Comparison of ENCODE assay signal across 8 mouse cellular contexts in genomic region chrX:101273410-101273809, GRCm38 (mm10). TPM values are rescaled to one million over a fixed set of nuclear protein-coding genes. Genes with fewer than 3 reads are reported as not detected.
DNase-seq lines count a peak whose midpoint lies in the region; ATAC-seq and TF ChIP-seq lines count a peak whose summit lies in the region.

No protein-coding gene starts in this region.

- TF ChIP-seq CTCF in midbrain, postnatal 0 days (IDR thresholded peaks at IDR 0.05): no peak

- peak overlapping the region; percentile 64 for H3K9ac ChIP-seq in heart, embryonic 15.5 days
- peak overlapping the region; percentile 71 for H3K9ac ChIP-seq in hindbrain, embryonic 14.5 days
- H3K9ac ChIP-seq in midbrain, postnatal 0 days (replicated peaks; ENCODE audit: low read length, poor library complexity, severe bottlenecking): 0 out of 2 replicates have a peak overlapping the region, but pooled peaks have one; percentile 54

- 0 out of 2 replicates have a peak, but pooled peaks cover 4% of the 10 kb centered on the region for H3K4me1 ChIP-seq in heart, embryonic 15.5 days (replicated peaks)
- no peaks in the 10 kb centered on the region for H3K4me1 ChIP-seq in hindbrain, embryonic 14.5 days (replicated peaks; ENCODE audit: control insufficient read depth, insufficient read depth, low read length)
- H3K4me1 ChIP-seq in midbrain, postnatal 0 days (ENCODE audit: insufficient read depth, low read length): no peaks in the 10 kb centered on the region

- peak overlapping the region; percentile 59 for H3K4me2 ChIP-seq in heart, embryonic 15.5 days
- H3K4me2 ChIP-seq in hindbrain, embryonic 14.5 days (replicated peaks): peak overlapping the region; percentile 55
- peak overlapping the region; percentile 50 for H3K4me2 ChIP-seq in midbrain, postnatal 0 days (ENCODE audit: low read depth, low read length, poor library complexity, severe bottlenecking)

- H3K9me3 ChIP-seq in heart, embryonic 15.5 days (replicated peaks): no peaks in the 10 kb centered on the region
- H3K9me3 ChIP-seq in hindbrain, embryonic 14.5 days (ENCODE audit: control insufficient read depth, low read length): no peaks in the 10 kb centered on the region
- H3K9me3 ChIP-seq in midbrain, postnatal 0 days (ENCODE audit: low read length): no peaks in the 10 kb centered on the region

- peak overlapping the region; percentile 47; the same call in 1 of the 2 replicates for H3K27ac ChIP-seq in heart, embryonic 15.5 days
- 0 out of 2 replicates have a peak overlapping the region, but pooled peaks have one; percentile 79 for H3K27ac ChIP-seq in hindbrain, embryonic 14.5 days
- H3K27ac ChIP-seq in midbrain, postnatal 0 days (ENCODE audit: low read depth, low read length): peak overlapping the region; percentile 68; the same call in 1 of the 2 replicates

- ATAC-seq in heart, embryonic 15.5 days (replicated peaks; ENCODE audit: insufficient number of reproducible peaks, insufficient read depth, low FRiP score, low read depth): no peak
- no peak for ATAC-seq in hindbrain, embryonic 14.5 days (ENCODE audit: low FRiP score)
- ATAC-seq in midbrain, postnatal 0 days (ENCODE audit: low FRiP score): peak; percentile 11; the same call in 1 of the 2 replicates

- H3K27me3 ChIP-seq in heart, embryonic 15.5 days: no peaks in the 10 kb centered on the region
- H3K27me3 ChIP-seq in hindbrain, embryonic 14.5 days (ENCODE audit: control insufficient read depth, insufficient read depth, low read length): no peaks in the 10 kb centered on the region
- H3K27me3 ChIP-seq in midbrain, postnatal 0 days (ENCODE audit: insufficient read depth, low read length): no peaks in the 10 kb centered on the region

- DNase-seq in heart, adult 9 months (ENCODE audit: low spot score in 2 of 2): no peak
- DNase-seq in R1 (ENCODE audit: low read depth, low spot score): peak; percentile 68
- no peak for DNase-seq in hindbrain, embryonic 14.5 days (ENCODE audit: low spot score)
- no peak for DNase-seq in midbrain, postnatal 0 days (ENCODE audit: low spot score)
- DNase-seq in natural killer cell, adult 2 months (ENCODE audit: low spot score in 2 of 2): no peak
- DNase-seq in ovary, postnatal 14 days (ENCODE audit: low spot score): no peak
- DNase-seq in urinary bladder, adult 18-20 months (ENCODE audit: low spot score in 2 of 2): no peak

- WGBS in heart, embryonic 15.5 days: 29% methylated on average over 6 of the region's 6 CpGs
- 21% methylated on average over 6 of the region's 6 CpGs for WGBS in hindbrain, embryonic 14.5 days
- WGBS in midbrain, postnatal 0 days: 24% methylated on average over 6 of the region's 6 CpGs

- peaks cover 10% of the 10 kb centered on the region for H3K36me3 ChIP-seq in heart, embryonic 15.5 days
- H3K36me3 ChIP-seq in hindbrain, embryonic 14.5 days (replicated peaks; ENCODE audit: control insufficient read depth, insufficient read depth): peaks cover 19% of the 10 kb centered on the region; the same call in 1 of the 2 replicates
- H3K36me3 ChIP-seq in midbrain, postnatal 0 days (ENCODE audit: insufficient read depth, low read length): no peaks in the 10 kb centered on the region; the same call in 1 of the 2 replicates

- peak overlapping the region; percentile 66 for H3K4me3 ChIP-seq in heart, embryonic 15.5 days
- peak overlapping the region; percentile 54 for H3K4me3 ChIP-seq in hindbrain, embryonic 14.5 days (replicated peaks; ENCODE audit: low read length)
- peak overlapping the region; percentile 46 for H3K4me3 ChIP-seq in midbrain, postnatal 0 days (ENCODE audit: low read depth, low read length)

RNA-seq across cellular contexts. Expression of gene Med12, which starts 0.4 kb away (rescaled TPM):
- polyA plus RNA-seq in heart, embryonic 15.5 days (2015; fragmentation: Nextera tagmentation; extraction: Ambion mirVana): 17.0 and 24.2 TPM in 2 replicates
- polyA plus RNA-seq in hindbrain, embryonic 14.5 days (2014; fragmentation: Nextera tagmentation; extraction: Ambion mirVana): 28.0 and 33.9 TPM in 2 replicates
- 37.2 and 39.5 TPM in 2 replicates for total RNA-seq in midbrain, postnatal 0 days (2014; rRNA removed)
- polyA plus RNA-seq in midbrain, postnatal 0 days (2015; fragmentation: Nextera tagmentation; extraction: Ambion mirVana): 16.1 and 18.2 TPM in 2 replicates

RNA-seq across cellular contexts. Expression of gene Gm20489, which starts 4.6 kb away (rescaled TPM):
- not detected in 2 replicates for polyA plus RNA-seq in heart, embryonic 15.5 days (2015; fragmentation: Nextera tagmentation; extraction: Ambion mirVana)
- not detected in 2 replicates for polyA plus RNA-seq in hindbrain, embryonic 14.5 days (2014; fragmentation: Nextera tagmentation; extraction: Ambion mirVana)
- total RNA-seq in midbrain, postnatal 0 days (2014; rRNA removed): not detected in 2 replicates
- not detected in 2 replicates for polyA plus RNA-seq in midbrain, postnatal 0 days (2015; fragmentation: Nextera tagmentation; extraction: Ambion mirVana)

RNA-seq across cellular contexts. Expression of gene Il2rg, which starts 5.4 kb away (rescaled TPM):
- polyA plus RNA-seq in heart, embryonic 15.5 days (2015; fragmentation: Nextera tagmentation; extraction: Ambion mirVana): 17.3 and 31.0 TPM in 2 replicates
- polyA plus RNA-seq in hindbrain, embryonic 14.5 days (2014; fragmentation: Nextera tagmentation; extraction: Ambion mirVana): 4.9 and 7.6 TPM in 2 replicates
- 2.0 and 4.1 TPM in 2 replicates for total RNA-seq in midbrain, postnatal 0 days (2014; rRNA removed)
- polyA plus RNA-seq in midbrain, postnatal 0 days (2015; fragmentation: Nextera tagmentation; extraction: Ambion mirVana): 4.7 and 5.9 TPM in 2 replicates

RNA-seq across cellular contexts. Expression of gene Gm614, which starts 9.6 kb away (rescaled TPM):
- polyA plus RNA-seq in heart, embryonic 15.5 days (2015; fragmentation: Nextera tagmentation; extraction: Ambion mirVana): not detected in 2 replicates
- not detected in 2 replicates for polyA plus RNA-seq in hindbrain, embryonic 14.5 days (2014; fragmentation: Nextera tagmentation; extraction: Ambion mirVana)
- not detected in 2 replicates for total RNA-seq in midbrain, postnatal 0 days (2014; rRNA removed)
- polyA plus RNA-seq in midbrain, postnatal 0 days (2015; fragmentation: Nextera tagmentation; extraction: Ambion mirVana): not detected in 2 replicates

RNA-seq across cellular contexts. Expression of gene Foxo4, which starts 19.1 kb away (rescaled TPM):
- polyA plus RNA-seq in heart, embryonic 15.5 days (2015; fragmentation: Nextera tagmentation; extraction: Ambion mirVana): 1.4 and 1.9 TPM in 2 replicates
- 0.81 and 0.99 TPM in 2 replicates for polyA plus RNA-seq in hindbrain, embryonic 14.5 days (2014; fragmentation: Nextera tagmentation; extraction: Ambion mirVana)
- 9.8 and 13.8 TPM in 2 replicates for total RNA-seq in midbrain, postnatal 0 days (2014; rRNA removed)
- polyA plus RNA-seq in midbrain, postnatal 0 days (2015; fragmentation: Nextera tagmentation; extraction: Ambion mirVana): 0.48 and 0.65 TPM in 2 replicates
